Mouse (Mus musculus): ENCODE measurements at regions not wholly inside any gene's neighbourhood (a gene's known extent, or its start where the extent isn't known, plus 50 kb on each side); places are given as distances from the start of the nearest gene placed in this dataset.

- TF ChIP-seq CTCF (conservative IDR thresholded peaks at IDR 0.05 in 1 of 2, IDR thresholded peaks at IDR 0.05 in 1 of 2; ENCODE audit: low read depth in 2 of 2, low read length in 2 of 2) (no peak), MAX (IDR thresholded peaks at IDR 0.05; ENCODE audit: low read length) (no peak), IRF4 (IDR thresholded peaks at IDR 0.05; ENCODE audit: low read depth, low read length) (no peak), EP300 (IDR thresholded peaks at IDR 0.05; ENCODE audit: low read length) (no peak), ZKSCAN1 (IDR thresholded peaks at IDR 0.05; ENCODE audit: borderline replicate concordance, low read depth, low read length) (no peak), ETS1 (conservative IDR thresholded peaks at IDR 0.05; ENCODE audit: low read depth, low read length) (no peak), ZMIZ1 (IDR thresholded peaks at IDR 0.05; ENCODE audit: low read depth, low read length) (no peak), JUND (conservative IDR thresholded peaks at IDR 0.05; ENCODE audit: low read depth, low read length) (no peak), ZC3H11A (IDR thresholded peaks at IDR 0.05; ENCODE audit: low read depth, low read length) (no peak), POLR2A (IDR thresholded peaks at IDR 0.05; ENCODE audit: low read depth, low read length) (no peak), ZNF384 (IDR thresholded peaks at IDR 0.05; ENCODE audit: low read depth, low read length) (no peak)
Observed at GRCm38 (mm10) chr10:126565326-126565725, 335.8 kb downstream of the Atp23 start.
